Mouse (Mus musculus) spleen, adult 12 weeks (tissue): ENCODE data around the gene Gm3317.
"Not testable (repeated sequence)": the region's sequence is repeated elsewhere in the genome, so short reads cannot be mapped to it uniquely, and the experiment has no call there.

Experiments used
- DNase-seq: peaks from one replicate; pipeline ENCODE4 v3.0.0; 2022; ENCODE audit warnings: low spot score

Gene Gm3317

DNA sequence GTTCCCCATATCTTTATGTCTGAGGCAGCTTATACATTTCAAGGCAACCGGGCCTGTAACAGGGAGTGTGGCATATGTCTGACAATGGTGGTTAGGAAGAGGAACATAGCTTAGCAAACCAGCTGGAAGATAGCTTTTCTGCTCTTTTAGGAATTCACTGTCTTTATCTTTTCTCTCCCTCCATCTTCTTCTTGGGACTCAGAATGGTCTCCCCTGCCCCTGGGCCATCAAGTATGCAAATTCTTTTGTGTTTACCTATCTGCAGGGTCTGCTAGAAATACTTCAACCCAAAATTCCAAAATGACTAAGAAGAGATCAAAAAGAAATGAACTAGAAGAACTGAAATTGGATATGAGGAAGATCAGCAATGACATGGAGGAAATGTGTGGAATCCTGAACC is at the start of gene Gm3317:
Gene Gm3317, plus strand, starts transcription at position 301 of the 400 bp plus-strand sequence.
- not testable (repeated sequence) for DNase-seq

DNA sequence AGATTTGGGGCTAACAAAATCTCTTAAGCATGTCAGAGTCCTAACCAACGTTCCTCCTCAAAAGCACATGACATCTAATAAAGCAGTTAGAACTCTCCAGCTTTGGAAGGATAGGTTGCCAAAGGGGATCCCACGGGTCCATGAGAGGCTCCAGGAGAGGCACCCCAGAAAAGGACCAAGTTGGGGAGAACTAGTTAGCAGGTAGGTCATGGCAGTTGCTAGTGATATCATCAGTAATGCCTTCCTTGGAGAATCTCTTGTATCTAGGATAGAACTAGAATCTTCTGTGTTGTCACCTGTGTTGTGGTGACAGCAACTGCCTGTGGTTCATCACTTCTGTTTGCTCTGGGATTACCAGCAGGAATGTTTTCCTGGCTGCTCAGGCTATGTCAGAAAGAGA is 33.1 kb upstream of the Gm3317 start, which contains the start of gene Gm8279:
Gene Gm8279, plus strand, starts transcription at position 301 of the 400 bp plus-strand sequence.
- DNase-seq, result not testable (repeated sequence)

DNA sequence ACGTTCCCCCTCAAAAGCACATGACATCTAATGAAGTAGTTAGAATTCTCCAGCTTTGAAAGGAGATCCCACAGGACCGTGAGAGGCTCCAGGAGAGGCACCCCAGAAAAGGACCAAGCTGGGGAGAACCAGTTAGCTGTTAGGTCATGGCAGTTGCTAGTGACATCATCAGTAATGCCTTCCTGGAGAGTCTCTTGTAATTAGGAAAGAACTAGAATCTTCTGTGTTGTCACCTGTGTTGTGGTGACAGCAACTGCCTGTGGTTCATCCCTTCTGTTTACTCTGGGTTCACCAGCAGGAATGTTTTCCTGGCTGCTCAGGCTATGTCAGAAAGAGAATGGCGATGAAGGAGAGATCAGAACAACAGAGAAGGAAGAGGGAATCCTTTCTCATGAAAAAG is 21.2 kb downstream of the Gm3317 start, which contains the start of gene Gm8271:
Gene Gm8271, plus strand, starts transcription at position 301 of the 400 bp plus-strand sequence.
- not testable (repeated sequence) for DNase-seq
